Mouse (Mus musculus): ENCODE measurements at regions not wholly inside any gene's neighbourhood (a gene's known extent, or its start where the extent isn't known, plus 50 kb on each side); places are given as distances from the start of the nearest gene placed in this dataset.

DNA sequence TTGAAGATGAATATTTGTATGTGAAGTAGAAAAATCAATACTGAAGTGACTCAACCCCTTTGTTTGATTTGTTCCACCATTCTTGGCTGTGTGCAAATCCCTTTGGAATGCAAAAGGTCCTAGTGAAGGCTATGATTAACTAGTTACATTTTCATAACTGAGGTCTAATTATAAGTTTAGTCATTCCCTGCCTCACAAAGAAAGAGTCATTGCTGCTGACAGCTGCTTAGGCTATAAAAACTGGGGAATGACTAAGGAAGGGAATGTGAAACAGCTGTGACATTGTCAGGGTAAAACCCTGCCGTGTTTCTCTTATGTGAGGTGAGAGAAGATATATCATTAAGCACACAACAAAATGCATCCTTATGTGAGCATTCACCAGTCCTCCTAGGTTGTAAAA lies 1033.1 kb downstream of the Cdh18 start:
- DNase-seq (ENCODE audit: low spot score): no peak
- H3K9me3 ChIP-seq (ENCODE audit: low read length): no peaks in the 10 kb centered on the region
- H3K27me3 ChIP-seq (ENCODE audit: insufficient read depth, low read length): no peaks in the 10 kb centered on the region
- H3K36me3 ChIP-seq (ENCODE audit: insufficient read depth, low read length): no peaks in the 10 kb centered on the region
- no peak for TF ChIP-seq CTCF (IDR thresholded peaks at IDR 0.05)
- no peaks in the 10 kb centered on the region for H3K4me1 ChIP-seq (ENCODE audit: insufficient read depth, low read length)
- 49% methylated on average over 1 of the region's 1 CpGs for WGBS
- ATAC-seq (ENCODE audit: low FRiP score): no peak
- H3K9ac ChIP-seq (replicated peaks; ENCODE audit: low read length, poor library complexity, severe bottlenecking): no peak overlapping the region
- no peak overlapping the region for H3K27ac ChIP-seq (ENCODE audit: low read depth, low read length)
- H3K4me3 ChIP-seq (ENCODE audit: low read depth, low read length): no peak overlapping the region
- H3K4me2 ChIP-seq (ENCODE audit: low read depth, low read length, poor library complexity, severe bottlenecking): no peak overlapping the region

DNA sequence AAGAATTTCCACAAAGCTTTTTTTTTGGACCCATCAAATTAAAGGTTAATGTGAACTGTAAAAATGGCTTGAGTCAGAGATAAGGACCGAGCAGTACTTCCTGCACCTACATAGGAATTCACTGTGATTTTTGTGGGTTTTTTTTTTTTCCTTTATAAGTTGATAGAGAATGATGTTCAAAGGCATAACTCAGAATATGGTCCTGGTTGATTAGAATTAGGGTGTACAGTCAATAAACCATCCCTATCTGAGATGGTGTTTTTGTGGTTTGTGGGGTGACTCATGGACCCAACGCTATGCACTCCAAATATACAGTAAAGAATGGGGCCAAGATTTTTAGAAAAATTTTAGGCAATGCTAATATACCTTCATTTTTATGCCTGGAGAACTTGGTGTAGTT lies 1041.6 kb downstream of the Cdh18 start:
- Histone ChIP-seq H3K4me1 (ENCODE audit: insufficient read depth, low read length) (no peaks in the 10 kb centered on the region), H3K27me3 (ENCODE audit: insufficient read depth, low read length) (no peaks in the 10 kb centered on the region), H3K9me3 (ENCODE audit: low read length) (no peaks in the 10 kb centered on the region), H3K36me3 (ENCODE audit: insufficient read depth, low read length) (no peaks in the 10 kb centered on the region), H3K4me3 (ENCODE audit: low read depth, low read length) (no peak overlapping the region), H3K4me2 (ENCODE audit: low read depth, low read length, poor library complexity, severe bottlenecking) (no peak overlapping the region), H3K9ac (replicated peaks; ENCODE audit: low read length, poor library complexity, severe bottlenecking) (no peak overlapping the region), H3K27ac (ENCODE audit: low read depth, low read length) (no peak overlapping the region)
- 97% methylated on average over 2 of the region's 2 CpGs for WGBS
- no peak for TF ChIP-seq CTCF (IDR thresholded peaks at IDR 0.05)
- DNase-seq (ENCODE audit: low spot score) (no peak), ATAC-seq (ENCODE audit: low FRiP score) (no peak)

- Histone ChIP-seq H3K4me1 (ENCODE audit: insufficient read depth, low read length) (no peaks in the 10 kb centered on the region), H3K27me3 (ENCODE audit: insufficient read depth, low read length) (no peaks in the 10 kb centered on the region), H3K36me3 (ENCODE audit: insufficient read depth, low read length) (no peaks in the 10 kb centered on the region), H3K4me3 (ENCODE audit: low read depth, low read length) (no peak overlapping the region), H3K9me3 (ENCODE audit: low read length) (no peaks in the 10 kb centered on the region), H3K4me2 (ENCODE audit: low read depth, low read length, poor library complexity, severe bottlenecking) (no peak overlapping the region), H3K27ac (ENCODE audit: low read depth, low read length) (no peak overlapping the region), H3K9ac (replicated peaks; ENCODE audit: low read length, poor library complexity, severe bottlenecking) (no peak overlapping the region)
- WGBS: 83% methylated on average over 2 of the region's 2 CpGs
- TF ChIP-seq CTCF (IDR thresholded peaks at IDR 0.05): no peak
- DNase-seq (ENCODE audit: low spot score) (no peak), ATAC-seq (ENCODE audit: low FRiP score) (no peak)
Measured at GRCm38 (mm10) chr15:23600445-23600844, 1051.6 kb downstream of the Cdh18 start.
